Mouse (Mus musculus) left cerebral cortex, adult 9 months (tissue): ENCODE data around the gene Rasa2.
A peak's percentile ranks its signal among the peaks of the same experiment; 100 is the strongest.
"Not testable (repeated sequence)": the region's sequence is repeated elsewhere in the genome, so short reads cannot be mapped to it uniquely, and the experiment has no call there.

Experiments used
- DNase-seq, 2 experiments: peaks; one replicate each; pipeline ENCODE4 v3.0.0; 2022; ENCODE audit warnings: low spot score in 2 of 2

Rasa2 gene

DNA sequence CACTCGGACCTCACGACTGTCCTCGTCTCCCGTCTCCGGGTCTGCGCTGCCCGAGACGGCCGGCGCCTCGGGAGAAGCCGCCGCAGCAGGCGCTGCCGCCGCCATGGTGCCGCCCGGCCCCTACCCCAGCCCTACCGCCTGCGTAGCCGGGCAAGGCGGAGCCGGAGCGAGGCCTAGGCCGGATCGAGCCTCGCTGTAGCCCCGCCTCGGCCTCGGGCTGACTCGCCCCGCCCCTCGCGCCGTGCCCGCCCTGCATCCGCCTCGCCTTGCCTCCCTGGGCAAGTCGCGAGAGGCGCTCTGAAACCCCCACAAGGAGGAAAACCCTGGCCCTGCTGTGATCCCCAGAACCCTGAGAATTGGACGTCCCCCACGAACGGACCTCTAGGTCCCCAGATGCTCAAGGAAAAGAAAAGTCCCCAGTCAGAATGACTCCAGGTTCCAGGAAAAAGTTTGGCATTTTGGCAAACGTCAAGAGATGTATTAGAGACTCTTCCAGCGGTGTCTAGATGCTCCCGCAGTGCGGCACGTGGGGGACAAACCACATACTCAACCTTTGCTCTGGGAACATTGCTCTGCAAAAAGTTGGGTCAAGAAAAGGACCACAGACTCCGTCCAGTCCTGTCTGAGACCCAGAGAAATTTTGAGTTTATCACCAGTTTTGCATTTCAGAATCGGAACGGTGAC lies at the start of gene Rasa2:
Gene Rasa2, minus strand, starts transcription at position 229 of the 684 bp plus-strand sequence.
- peak; percentile 70 to 82 for DNase-seq

DNA sequence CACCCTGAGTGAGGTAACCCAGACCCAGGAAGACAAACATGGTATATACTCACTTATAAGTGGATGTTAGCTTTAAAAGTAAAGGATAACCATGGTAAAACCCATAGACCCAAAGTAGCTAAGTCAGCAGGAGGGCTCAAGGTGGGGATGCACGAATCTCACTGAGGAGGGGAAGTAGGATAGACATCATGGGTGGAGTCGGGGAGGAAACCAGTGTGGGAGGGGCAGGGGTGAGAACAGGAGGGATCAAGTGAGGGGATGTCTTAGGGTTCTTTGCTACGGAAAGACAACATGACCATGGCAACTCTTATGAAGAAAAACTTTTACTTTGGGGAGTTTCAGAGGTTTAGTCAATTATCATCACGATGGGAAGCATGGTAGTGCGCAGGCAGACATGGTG lies 47.2 kb upstream of the Rasa2 start:
- DNase-seq, result no peak

DNA sequence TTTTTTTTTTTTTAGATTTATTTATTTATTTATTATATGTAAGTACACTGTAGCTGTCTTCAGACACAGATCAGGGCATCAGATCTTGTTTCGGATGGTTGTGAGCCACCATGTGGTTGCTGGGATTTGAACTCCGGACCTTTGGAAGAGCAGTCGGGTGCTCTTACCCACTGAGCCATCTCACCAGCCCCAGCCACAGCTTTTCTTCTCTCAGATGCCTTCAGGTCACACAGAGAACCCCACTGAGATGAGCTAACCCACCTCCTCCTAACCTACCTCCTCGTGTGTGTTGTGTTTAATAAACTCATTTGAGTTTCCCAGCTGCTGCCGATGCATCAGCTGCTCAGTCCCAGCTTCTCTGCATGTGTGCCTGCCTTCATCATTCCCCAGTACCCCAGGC lies 46.3 kb upstream of the Rasa2 start:
- DNase-seq, result not testable (repeated sequence)

DNA sequence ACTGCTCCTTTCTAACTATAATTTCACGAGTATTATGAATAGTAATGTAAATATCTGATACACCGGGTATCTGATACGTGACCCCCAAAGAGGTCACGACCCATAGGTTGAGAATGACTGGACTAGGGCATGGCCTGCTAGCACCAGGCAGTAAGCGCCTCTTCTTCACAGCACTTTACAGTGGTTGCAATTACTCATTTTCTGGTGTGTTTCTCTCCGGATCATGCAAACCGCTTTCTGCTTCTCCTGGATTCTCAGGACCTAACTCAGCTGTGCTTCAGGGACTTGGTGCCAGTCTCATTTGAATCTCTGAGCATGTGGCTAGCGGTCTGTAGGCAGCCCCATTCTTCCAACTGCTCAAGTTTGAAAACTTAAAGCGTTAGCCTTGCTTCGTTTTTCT lies 45.3 kb upstream of the Rasa2 start:
- DNase-seq, result no peak

DNA sequence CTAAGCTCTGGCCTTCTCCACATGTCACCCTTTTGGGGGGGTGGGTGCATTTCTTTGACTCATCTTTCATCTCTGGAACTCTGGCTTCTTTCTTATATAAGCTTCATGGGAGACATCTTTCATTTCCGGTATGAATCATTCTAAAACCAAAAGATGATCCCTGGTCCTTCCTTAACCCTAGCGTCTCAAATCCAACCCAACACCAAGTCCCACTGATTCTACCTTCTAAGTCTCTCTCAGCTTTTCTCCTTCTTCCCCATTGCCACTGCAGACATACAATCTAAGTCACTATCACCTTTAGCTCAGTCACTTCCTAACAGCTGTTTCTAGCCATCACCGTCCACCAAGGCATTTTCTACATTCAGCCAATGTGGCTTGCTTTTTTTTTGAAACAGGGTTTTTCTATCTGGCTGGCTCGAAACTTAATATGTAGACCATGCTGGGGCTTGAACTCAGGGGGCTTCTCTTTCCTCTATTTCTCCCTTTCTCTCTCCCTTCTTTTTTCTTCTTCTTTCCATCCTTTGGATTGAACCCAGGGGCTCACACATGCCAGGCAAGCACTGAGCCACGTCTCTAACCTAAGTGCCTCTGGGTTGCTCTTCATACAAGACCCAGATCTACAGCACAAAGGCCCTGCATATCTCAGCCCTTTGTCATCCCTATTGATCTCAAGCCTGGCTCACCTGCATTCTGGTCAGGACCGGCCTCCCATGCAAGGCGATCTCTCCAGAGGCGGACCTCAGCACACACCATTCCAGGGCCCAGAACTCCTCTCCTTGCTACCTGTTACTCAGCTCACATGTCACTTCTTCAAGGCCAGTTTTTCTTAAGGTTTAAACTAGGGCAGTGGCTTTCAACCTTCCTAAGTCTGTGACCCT lies 44.6 kb upstream of the Rasa2 start:
- no peak for DNase-seq

DNA sequence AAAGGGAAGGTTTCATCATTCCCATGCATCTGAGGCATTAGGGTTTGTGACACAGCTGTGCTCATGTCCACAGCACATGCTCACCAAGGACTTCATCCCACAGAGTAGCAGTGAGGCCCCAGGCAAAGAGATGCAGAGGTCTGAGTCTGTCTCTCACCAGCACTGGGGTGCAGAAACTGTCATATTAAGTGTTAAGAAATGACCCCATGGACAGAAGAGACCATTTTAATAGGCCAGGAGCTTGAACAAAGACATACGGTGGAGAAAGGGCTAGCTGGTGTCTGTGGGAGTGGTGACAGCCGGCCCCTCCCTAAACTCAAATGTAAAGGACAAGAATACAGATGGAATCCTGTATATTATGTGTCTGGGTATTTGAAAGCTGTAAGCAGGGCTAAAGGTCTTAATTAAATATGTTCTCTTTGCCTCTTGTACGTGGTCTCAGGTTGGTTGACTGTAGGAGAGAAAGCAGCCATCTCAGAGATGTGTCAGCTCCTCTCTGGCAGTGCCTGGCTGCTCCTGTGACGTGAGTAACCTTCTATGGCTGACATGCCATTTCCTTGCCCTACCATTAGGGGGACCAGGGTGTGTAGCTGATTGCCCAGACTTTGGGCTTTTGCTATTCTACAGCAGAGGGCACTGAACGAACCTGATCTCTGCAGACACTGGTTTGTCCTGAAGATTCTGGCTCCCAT lies 43.8 kb upstream of the Rasa2 start:
- DNase-seq, result peak in 1 of 2 experiments; percentile 51

DNA sequence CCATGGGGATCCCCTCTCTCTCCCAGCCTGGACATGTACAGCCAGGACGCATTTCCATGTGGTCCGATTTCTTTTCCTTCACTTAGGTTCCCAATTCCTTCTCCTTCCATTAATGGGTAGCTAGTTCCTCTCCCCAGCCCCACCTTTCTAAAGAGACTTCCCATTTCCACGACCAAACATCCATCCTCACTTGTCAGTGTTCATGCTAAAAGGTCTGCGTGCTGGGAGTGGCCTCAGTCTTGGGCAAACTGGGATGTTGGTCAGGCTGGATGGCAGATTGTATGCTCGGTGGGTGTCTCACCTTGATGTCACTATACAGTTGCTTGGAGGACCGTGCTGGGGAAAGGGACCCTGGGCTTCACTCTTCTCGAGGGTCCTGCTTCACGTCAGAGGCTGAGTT lies 42.9 kb upstream of the Rasa2 start:
- no peak for DNase-seq

DNA sequence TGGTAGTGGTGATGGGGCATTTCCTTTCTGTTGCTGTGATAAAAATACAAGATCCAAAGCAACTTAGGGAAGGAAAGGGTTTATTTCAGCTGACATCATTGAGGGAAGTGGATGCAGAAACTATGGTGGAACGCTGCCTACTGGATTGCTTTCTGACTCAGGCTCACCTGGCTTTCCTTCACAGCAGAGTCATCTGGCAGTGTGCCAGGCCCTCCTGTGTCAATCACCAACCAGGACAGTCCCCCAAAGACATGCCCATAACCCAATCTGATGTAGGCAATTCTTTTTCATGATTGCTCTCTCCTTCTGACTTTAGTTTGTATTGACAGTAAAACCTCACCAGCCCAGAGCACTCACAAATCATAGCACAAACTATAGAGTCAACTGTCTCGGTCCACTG lies 41.0 kb upstream of the Rasa2 start:
- no peak for DNase-seq

DNA sequence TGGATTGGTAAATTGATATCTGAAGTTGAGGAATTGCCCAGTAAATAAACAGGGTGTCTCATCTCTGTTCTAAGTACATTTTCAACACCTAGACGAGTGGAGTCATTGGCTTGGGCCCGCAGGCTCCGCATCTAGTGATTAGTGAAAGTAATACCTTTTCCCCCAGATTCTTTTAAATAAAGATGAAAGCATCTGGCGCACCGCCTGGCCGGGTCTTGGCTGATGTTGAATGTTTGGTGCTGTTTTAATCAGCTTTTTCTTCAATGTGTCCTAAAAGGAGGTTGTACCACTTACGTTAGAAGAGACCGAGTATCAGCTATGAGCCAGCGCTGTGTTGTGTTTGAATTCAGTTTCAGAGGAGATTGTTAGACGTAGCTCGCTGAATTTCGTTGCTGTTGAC lies 39.8 kb upstream of the Rasa2 start:
- no peak for DNase-seq

DNA sequence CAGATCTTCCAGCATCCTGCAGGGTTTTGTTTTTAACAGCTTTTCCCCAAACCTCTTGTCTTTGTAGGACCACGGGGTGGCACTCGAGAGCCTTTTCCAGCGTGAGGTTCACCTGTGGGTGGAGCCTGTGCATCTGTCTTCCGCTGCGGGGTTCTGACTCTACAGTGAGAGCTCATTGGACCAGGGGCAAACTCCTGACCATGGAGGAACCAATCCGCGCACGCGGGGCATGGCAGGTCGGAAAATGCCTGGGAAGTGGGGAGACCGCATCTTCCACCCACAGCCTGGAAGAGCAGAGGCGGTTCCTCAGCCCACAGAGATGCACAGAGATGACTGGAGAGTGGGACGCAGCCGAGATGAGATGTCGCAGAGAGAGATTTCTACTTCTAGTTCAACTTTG lies 38.5 kb upstream of the Rasa2 start:
- DNase-seq, result peak; percentile 96 to 99

DNA sequence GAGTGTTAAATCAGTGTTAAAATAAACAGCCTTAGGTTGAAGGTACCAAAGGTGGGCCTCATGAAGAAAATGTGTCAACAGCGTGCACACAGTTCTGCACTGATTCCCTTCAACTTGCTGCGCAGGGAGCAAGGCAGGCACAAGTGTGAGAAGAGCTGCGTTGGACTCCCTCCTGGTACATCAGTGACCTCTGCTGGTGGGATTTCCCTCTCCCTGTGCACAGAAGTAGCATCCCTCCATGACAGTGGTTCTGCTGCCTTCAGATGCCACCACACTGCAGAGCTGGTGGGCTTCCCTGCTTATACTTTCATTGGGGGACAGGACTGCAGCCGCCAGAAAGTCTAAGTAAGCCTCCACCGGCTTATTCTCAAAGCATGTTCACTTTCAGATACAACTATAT lies 37.2 kb upstream of the Rasa2 start:
- peak in 1 of 2 experiments; percentile 83 for DNase-seq

DNA sequence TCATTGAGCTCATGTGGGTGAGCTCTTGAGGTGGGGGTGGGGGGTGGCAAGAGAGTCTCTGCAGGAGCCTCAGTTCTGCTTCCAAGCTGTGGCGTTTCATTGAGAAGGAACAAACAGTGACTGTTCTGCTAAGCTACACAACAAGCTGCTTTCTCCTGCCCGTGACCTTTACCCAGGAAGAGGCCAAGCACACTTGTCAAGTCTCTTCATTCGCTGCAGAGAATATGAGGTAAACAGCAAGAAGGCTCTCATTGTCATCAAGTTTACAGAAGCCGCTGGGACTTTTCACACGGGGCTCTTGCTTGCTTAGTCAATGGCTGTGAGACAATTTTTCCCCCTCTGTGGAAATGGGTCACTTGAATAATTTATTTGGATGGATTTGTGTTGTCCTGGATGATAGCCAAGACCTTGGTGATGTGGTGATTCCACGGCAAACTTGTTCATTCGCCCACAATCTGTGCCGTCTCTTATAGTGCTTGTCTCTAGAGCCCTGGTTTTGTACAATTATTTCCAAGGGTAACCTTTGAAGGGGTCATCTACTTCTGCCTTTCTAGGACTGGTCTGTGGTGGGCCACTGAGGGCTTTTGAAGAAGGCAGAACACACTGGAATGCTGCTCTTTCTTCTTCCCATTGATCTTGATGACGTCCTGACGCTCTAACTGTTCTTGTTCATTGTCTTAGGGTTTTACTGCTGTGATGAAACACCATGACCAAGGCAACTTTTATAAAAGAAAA lies 29.3 kb upstream of the Rasa2 start:
- DNase-seq, result no peak

DNA sequence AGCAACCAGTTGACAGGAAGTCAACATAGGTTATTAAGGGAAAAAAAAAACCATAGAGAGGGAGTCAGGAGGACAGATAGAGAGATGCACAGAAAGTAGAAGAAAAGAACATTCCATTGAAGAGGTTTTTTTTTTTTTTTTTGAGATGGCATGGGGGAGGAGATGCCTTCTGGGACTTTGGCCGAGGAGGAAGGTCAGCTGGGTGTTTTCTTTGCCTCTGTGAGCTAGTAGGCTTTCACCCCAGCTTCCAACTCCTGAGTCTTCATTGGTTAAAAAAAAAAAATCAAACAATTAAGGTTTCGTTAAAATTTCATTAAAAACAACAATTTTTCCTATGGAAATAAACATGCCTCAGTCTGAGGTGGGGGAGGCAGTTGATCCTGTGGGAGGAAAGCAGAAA lies 28.4 kb upstream of the Rasa2 start:
- DNase-seq, result no peak

DNA sequence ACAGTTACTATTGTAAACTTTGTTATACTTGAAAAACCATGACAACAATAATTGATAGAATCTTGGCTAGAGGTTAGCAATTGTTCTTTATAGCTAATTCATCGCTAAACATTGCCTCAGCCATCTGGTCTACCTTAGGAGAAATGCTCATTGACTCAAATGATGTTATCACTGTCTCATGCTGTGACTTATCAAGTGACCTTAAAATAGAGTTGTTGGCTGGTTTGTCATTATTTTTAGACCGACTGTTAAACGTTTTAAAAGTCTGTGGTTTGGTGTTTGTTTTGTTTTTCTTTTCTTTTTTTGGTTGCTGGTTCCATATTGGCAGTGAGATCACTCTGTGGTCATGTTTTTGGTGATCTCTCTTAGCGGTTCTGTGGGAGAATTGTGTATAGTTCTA lies 22.1 kb upstream of the Rasa2 start:
- no peak for DNase-seq

DNA sequence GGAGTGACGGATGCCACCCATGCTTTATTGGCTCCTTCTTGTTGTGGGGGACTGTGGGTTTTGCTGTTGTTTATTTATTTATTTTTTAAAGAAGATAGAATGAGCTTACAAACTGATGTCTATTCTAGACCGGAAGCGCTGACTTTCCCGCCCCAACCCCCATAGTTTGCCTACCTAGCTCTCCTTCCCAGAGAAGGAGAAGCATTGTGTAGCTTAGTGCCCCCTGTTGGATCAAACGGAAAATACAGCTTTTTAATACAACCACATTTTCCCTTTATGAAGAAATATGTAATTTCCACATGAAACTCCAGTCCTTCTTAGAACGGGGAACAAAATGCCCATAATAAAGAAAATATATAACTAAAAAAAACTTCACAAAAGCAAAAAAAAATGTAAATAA lies 21.3 kb upstream of the Rasa2 start:
- no peak for DNase-seq

DNA sequence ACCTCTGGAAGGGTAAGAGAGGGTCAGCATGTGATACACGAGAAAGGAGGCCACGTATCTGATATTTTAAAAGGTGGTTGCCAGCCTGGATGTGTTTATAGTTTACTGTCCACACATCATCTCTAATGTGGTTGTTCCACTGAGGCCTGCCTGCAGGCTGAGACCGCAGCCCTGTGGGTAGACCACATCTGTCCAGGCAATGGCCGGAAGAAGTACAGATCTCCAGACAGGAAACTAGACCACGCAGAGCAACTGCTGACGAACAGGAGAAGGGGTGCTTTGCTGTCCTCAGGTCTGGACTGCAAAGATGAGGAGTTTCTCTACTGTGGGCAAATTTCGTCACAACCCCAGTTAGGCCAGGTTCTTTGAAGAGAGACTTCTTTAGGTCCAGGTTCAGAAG lies 19.4 kb upstream of the Rasa2 start:
- DNase-seq, result no peak

DNA sequence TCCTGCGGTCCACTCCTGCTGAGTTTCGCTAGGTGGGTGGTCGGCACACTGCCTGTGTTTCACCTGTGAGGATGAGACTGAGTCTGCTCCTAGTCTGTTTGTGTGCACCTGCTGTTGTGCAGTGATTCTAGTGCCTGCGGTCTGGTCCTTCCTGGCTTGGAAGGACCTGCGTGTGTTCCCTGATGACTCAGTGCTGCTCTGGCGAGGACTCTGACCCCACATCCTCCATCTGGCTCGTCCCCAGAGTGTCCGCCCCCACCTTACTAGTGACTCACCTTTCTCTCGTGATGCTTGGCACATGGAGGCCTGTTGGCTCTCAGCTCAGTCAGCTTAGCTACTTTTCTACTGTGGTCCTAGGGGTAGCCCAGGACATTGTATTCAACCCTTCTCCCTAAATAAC lies 18.5 kb upstream of the Rasa2 start:
- peak; percentile 49 to 58 for DNase-seq

DNA sequence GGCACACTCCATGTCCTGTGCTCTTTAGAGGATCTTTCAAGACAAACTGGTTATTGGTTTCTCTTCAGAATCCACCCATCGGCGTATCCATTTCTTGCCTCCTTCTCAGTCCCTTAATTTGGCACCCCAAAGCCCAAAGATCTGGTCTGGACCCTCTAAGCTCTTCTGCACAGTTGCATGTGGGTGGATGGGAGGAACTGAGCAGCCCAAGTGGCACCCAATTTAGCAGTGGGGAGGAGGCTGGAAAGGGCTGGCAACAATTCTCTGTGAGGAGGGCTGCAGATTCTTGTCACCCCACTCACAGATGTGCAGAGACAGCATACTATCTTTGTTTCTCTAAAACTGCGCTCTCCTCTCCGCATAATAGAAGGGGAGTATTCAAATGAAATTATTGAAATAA lies 17.9 kb upstream of the Rasa2 start:
- peak; percentile 64 to 68 for DNase-seq

DNA sequence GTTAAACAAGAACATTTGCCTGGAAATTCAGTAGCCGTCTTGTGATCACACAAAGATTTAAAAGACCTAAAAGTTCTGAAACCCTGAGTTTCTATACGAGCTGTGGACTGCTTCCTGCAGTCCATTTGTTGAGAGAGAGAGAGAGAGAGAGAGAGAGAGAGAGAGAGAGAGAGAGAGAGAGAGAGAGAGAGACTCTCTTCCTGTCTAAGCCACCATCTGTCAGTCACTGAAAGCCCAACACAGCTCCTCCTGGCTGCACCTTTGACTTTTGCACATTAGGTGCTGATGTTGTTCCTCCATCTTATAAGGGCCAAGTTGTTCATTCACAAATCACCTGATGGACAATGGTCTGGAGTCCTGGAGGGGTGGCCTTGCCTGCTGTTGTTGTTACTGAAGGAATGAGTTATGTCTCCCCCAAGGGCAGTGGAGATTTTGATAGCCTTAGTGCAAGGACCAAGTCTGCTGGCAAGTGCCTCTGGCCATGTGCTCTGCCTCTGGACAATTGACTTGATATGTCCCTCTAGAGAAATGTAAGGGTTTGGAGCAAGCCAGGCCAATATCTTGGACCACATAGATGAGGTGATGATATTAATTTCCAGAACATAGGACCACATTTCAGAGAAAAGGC lies 15.4 kb upstream of the Rasa2 start:
- no peak for DNase-seq

DNA sequence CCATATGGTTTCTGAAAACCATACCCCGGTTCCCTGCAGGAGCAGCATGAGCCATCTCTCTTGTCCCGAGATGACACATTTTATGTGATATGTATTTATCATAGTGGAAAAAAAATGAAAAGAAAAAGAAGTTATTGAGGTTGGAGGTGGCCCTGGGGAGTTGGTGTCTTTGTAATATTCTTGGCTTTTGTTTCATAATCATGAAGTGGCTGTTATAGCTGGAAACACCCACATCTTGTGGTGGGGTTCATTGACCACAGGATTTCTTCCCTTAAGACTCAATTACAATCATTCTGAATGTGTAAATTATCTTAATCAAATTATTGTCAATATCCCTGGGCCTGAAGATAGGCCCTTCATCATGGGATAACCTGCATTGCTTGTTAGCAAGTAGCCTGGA lies 13.4 kb upstream of the Rasa2 start:
- no peak for DNase-seq

DNA sequence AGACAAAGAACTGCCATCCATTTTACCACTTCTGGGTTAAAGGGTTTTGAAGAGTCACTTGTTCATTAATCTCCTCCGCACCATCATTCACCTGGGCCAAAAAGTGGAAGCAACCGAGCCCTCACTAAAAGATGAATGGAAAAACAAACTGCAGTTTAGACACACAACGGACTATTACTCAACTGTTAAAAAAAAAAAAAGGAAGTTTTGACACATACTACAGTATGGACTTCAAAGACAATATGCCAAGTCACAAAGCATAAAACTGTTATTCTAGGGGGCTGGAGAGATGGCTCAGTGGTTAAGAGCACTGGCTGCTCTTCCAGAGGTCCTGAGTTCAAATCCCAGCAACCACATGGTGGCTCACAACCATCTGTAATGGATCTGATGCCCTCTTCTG lies 12.6 kb upstream of the Rasa2 start:
- not testable (repeated sequence) for DNase-seq
